Mouse (Mus musculus): ENCODE data around the gene Mtus2.

- no peak for TF ChIP-seq POLR2A (IDR thresholded peaks at IDR 0.05; ENCODE audit: control insufficient read depth, extremely low read depth, insufficient read depth, low read length, poor library complexity)
- TF ChIP-seq CTCF (IDR thresholded peaks at IDR 0.05; ENCODE audit: borderline replicate concordance, control insufficient read depth, extremely low read depth, insufficient read depth, low read length, poor library complexity), result no peak
These were observed 397.4 kb downstream of the Mtus2 start for GRCm38 (mm10) chr5:148354536-148354935.
